Mouse (Mus musculus) kidney, adult 2 months (tissue): ENCODE results near the gene Olfr1500.

Experiments
- CTCF ChIP-seq: fragments of 200-500 bp; conservative IDR thresholded peaks from 2 replicates; pipeline ENCODE4 v1.5.1; 2011; ENCODE audit warnings: low read depth, mild to moderate bottlenecking, control low read depth, low read length, moderate library complexity, mixed read lengths; ENCODE audit not compliant: insufficient read depth, insufficient read length
- POLR2A ChIP-seq: fragments of 200-500 bp; IDR thresholded peaks from one replicate; pipeline ENCODE4 v1.6.1; 2011; ENCODE audit warnings: low read depth, low read length, control low read depth

DNA sequence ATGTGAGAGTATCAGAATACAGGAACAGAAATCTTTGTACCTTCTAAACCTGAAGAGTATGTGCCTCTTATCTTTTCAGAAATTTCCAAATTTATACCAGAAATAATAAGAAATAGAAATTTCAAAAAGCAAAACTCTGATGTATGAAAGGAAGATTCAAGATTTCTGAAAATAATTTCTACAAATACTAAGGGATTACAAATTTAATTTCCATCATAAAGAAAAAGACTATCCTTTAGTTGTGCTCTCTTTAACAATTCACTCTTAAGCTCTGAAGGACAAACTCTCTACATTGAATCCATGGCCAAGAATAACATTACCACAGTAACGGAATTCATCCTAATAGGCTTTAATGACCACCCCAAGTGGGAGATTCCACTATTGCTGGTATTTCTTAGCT lies 31.2 kb upstream of the Olfr1500 start, which contains the start of gene Olfr1502:
- TF ChIP-seq CTCF (no peak), POLR2A (no peak)
